Mouse (Mus musculus): ENCODE measurements around the gene Capn11. TPM values are rescaled to one million over a fixed set of nuclear protein-coding genes. Genes with fewer than 3 reads are reported as not detected.

The Capn11 gene
- polyA plus RNA-seq, 1 experiment, result not detected

- Histone ChIP-seq H3K4me1 (ENCODE audit: control insufficient read depth, insufficient read depth, low read length) (peaks cover 18% of the 10 kb centered on the region), H3K27ac (ENCODE audit: insufficient read depth, low read depth, low read length) (peak within 1 kb of the TSS; percentile 75), H3K4me3 (ENCODE audit: insufficient read depth, low read depth, low read length) (peak within 1 kb of the TSS; percentile 95)
- TF ChIP-seq CTCF (IDR thresholded peaks at IDR 0.05; ENCODE audit: insufficient read depth, low read depth, low read length), result no peak
- peak; percentile 64 for TF ChIP-seq POLR2A (IDR thresholded peaks at IDR 0.05; ENCODE audit: insufficient read depth, low read depth, low read length)
- WGBS, result 1% methylated on average over 47 of the region's 50 CpGs
Measured at GRCm38 (mm10) chr17:45686093-45686619, 27.0 kb upstream of the Capn11 start, which contains the start of gene Mrpl14. Gene Mrpl14 (plus strand): TSS chr17:45686322.

DNA sequence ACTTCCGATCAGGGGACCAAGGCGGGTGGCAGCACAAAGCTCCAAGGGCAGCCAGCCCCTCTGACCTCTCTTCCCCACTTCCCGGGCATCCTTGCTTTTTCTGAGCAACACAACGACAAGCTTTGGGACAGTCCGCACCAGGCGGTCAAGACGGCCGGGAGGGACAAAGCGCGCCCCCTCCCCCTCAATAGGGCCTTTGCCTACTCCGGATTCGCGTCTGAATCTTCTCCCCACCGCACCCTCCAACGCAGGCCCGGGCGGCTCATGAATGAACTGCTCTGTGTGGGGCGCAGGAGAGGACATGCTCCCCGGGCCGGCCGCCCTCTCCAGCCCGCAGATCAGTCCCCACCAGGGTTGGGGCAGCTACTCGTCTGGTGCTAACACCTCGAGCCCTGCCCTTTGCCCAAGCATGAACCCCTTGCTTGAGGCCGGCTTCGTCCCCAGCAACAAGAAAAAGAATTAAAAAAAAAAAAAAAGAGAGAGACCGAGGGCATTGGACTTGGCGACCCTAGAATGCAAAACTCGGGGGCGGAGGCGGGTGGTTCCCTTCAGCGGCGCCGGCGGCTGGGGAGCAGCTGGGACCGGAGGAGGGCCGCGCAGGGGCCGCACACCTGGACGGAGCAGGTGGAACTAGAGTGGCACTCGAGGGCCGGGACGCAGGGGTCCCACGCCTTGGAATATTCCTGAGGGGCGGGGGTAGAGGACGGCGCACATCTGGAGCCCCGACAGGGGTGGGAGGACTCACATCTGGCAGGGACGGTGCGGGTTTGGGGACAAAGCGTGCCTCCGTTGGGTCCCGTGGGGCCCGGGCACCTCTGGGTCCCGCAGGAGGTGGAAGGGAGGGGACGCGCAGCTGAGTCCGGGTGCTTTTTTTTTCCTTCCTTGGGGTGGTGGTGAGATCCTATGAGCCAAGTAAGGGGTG is 26.3 kb upstream of the Capn11 start:
- under 1% methylated on average over 58 of the region's 58 CpGs for WGBS

GRCm38 (mm10) chr17:45684667-45685131 is 25.6 kb upstream of the Capn11 start:
- WGBS, result 25% methylated on average over 14 of the region's 14 CpGs

More for the DNA sequence above, 26.3 kb upstream of the Capn11 start:
- H3K27ac ChIP-seq (ENCODE audit: insufficient read depth, low read depth, low read length), result peak overlapping the region; percentile 75
- peak overlapping the region; percentile 95 for H3K4me3 ChIP-seq (ENCODE audit: insufficient read depth, low read depth, low read length)
- H3K4me1 ChIP-seq (ENCODE audit: control insufficient read depth, insufficient read depth, low read length), result peaks cover 24% of the 10 kb centered on the region
- TF ChIP-seq CTCF (IDR thresholded peaks at IDR 0.05; ENCODE audit: insufficient read depth, low read depth, low read length) (no peak), POLR2A (IDR thresholded peaks at IDR 0.05; ENCODE audit: insufficient read depth, low read depth, low read length) (no peak)

DNA sequence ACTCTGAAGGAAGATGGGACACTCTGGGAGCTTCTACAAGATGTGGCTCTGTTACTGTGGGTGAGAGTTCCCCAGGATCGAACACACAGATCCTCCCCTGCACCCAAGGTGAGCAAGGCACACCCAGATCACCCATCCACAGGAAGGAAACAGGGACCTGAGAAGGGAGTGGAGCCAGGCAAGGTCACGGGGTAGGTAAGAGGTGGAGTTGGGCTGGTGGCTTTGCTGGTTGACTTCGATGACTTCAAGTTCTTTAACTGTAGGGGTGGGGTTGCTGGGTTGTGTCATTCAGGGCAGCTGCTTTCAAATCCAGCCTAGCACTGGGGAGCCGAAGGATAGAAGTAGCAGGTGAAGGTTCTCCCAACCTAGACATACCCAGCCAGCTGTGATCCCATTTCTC is 23.7 kb upstream of the Capn11 start:
- peaks cover 28% of the 10 kb centered on the region for H3K4me1 ChIP-seq (ENCODE audit: control insufficient read depth, insufficient read depth, low read length)
- H3K27ac ChIP-seq (ENCODE audit: insufficient read depth, low read depth, low read length), result no peak overlapping the region
- H3K4me3 ChIP-seq (ENCODE audit: insufficient read depth, low read depth, low read length), result no peak overlapping the region
- TF ChIP-seq CTCF (IDR thresholded peaks at IDR 0.05; ENCODE audit: insufficient read depth, low read depth, low read length) (no peak), POLR2A (IDR thresholded peaks at IDR 0.05; ENCODE audit: insufficient read depth, low read depth, low read length) (no peak)
- 93% methylated on average over 4 of the region's 4 CpGs for WGBS

More at GRCm38 (mm10) chr17:45684667-45685131, 25.6 kb upstream of the Capn11 start:
- TF ChIP-seq CTCF (IDR thresholded peaks at IDR 0.05; ENCODE audit: insufficient read depth, low read depth, low read length) (no peak), POLR2A (IDR thresholded peaks at IDR 0.05; ENCODE audit: insufficient read depth, low read depth, low read length) (no peak)
- Histone ChIP-seq H3K4me1 (ENCODE audit: control insufficient read depth, insufficient read depth, low read length) (peaks cover 26% of the 10 kb centered on the region), H3K27ac (ENCODE audit: insufficient read depth, low read depth, low read length) (peak overlapping the region; percentile 39), H3K4me3 (ENCODE audit: insufficient read depth, low read depth, low read length) (peak overlapping the region; percentile 95)

GRCm38 (mm10) chr17:45681588-45681987 is 22.5 kb upstream of the Capn11 start:
- Histone ChIP-seq H3K27ac (ENCODE audit: insufficient read depth, low read depth, low read length) (no peak overlapping the region), H3K4me1 (ENCODE audit: control insufficient read depth, insufficient read depth, low read length) (peaks cover 24% of the 10 kb centered on the region), H3K4me3 (ENCODE audit: insufficient read depth, low read depth, low read length) (no peak overlapping the region)
- WGBS, result 95% methylated on average over 1 of the region's 1 CpGs
- TF ChIP-seq CTCF (IDR thresholded peaks at IDR 0.05; ENCODE audit: insufficient read depth, low read depth, low read length), result no peak
- TF ChIP-seq POLR2A (IDR thresholded peaks at IDR 0.05; ENCODE audit: insufficient read depth, low read depth, low read length), result no peak

DNA sequence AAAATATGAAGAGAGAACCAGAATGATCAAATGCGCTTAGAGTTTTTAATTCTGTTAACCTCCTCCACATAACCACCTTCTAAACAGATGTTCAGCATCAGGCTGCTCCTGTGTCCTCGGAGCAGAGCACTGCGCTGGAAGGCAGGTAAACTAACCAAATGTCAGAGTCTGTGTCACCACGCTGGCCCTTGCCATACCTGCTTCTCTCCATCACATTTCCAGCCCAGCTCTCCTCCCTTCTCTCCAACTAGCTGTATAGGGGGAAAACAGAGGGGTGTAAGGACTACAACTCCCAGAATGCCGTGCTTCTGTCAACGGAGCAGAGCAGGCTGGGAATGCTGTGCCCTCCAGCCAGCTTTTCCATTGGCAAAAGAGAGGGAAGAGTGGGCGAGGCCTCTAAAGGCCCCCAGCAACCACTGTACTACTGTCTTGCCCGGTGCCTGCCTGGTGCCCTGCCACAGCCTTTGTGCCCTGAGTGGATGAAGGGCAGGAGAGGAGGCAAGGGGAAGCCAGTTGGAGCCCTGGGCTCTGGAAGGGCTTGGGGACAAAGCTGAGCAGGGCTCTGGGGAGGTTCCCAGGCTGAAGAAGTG is 21.4 kb upstream of the Capn11 start:
- TF ChIP-seq CTCF (IDR thresholded peaks at IDR 0.05; ENCODE audit: insufficient read depth, low read depth, low read length) (no peak), POLR2A (IDR thresholded peaks at IDR 0.05; ENCODE audit: insufficient read depth, low read depth, low read length) (no peak)
- H3K4me1 ChIP-seq (ENCODE audit: control insufficient read depth, insufficient read depth, low read length), result peaks cover 24% of the 10 kb centered on the region
- H3K27ac ChIP-seq (ENCODE audit: insufficient read depth, low read depth, low read length), result peak overlapping the region; percentile 74
- peak overlapping the region; percentile 41 for H3K4me3 ChIP-seq (ENCODE audit: insufficient read depth, low read depth, low read length)
- 40% methylated on average over 8 of the region's 8 CpGs for WGBS

DNA sequence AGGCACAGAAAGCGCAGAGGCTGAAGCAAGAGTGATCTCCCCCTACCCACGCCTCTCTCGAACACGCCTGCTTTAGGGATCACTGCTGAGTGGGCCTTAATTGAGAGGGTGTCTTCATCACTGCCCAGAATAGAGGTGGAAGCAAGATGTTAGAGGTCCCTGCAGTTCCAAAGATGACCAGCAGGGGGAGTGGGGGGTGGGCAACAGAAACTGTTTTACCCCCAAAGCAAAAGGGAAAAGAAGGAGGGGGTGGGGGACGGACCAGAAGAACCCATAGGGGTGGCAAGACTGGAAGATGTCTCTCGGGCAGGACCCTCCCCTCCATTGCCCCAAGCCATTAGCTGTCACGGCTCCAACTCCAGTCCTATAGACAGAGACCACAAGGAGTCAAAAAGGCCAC is 19.0 kb upstream of the Capn11 start:
- H3K4me1 ChIP-seq (ENCODE audit: control insufficient read depth, insufficient read depth, low read length), result peaks cover 14% of the 10 kb centered on the region
- no peak overlapping the region for H3K4me3 ChIP-seq (ENCODE audit: insufficient read depth, low read depth, low read length)
- 22% methylated on average over 7 of the region's 7 CpGs for WGBS
- no peak overlapping the region for H3K27ac ChIP-seq (ENCODE audit: insufficient read depth, low read depth, low read length)
- TF ChIP-seq POLR2A (IDR thresholded peaks at IDR 0.05; ENCODE audit: insufficient read depth, low read depth, low read length), result no peak
- TF ChIP-seq CTCF (IDR thresholded peaks at IDR 0.05; ENCODE audit: insufficient read depth, low read depth, low read length), result peak; percentile 60

DNA sequence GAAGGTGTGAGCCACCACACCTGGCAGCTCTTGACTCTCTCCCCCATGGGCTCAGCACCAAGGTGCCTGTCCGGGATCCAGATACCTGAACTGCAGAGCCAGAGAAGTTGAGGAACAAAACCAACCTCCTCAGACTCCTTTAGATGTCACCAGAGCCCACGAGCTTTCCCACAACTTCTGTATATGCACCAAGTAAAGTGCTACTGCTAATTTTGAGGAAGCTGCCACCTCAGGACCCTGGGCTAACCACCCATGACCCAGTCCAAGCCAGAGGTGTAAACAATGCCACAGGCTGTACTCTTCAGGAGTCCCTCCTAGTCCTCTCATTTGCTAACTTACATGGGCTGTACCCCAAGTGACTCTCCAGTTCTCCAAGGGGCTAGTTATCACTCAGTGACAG is 13.5 kb upstream of the Capn11 start:
- 90% methylated on average over 2 of the region's 2 CpGs for WGBS
- no peak overlapping the region for H3K27ac ChIP-seq (ENCODE audit: insufficient read depth, low read depth, low read length)
- TF ChIP-seq POLR2A (IDR thresholded peaks at IDR 0.05; ENCODE audit: insufficient read depth, low read depth, low read length), result no peak
- no peak for TF ChIP-seq CTCF (IDR thresholded peaks at IDR 0.05; ENCODE audit: insufficient read depth, low read depth, low read length)
- no peak overlapping the region for H3K4me3 ChIP-seq (ENCODE audit: insufficient read depth, low read depth, low read length)
- H3K4me1 ChIP-seq (ENCODE audit: control insufficient read depth, insufficient read depth, low read length), result no peaks in the 10 kb centered on the region

All from olfactory bulb, adult 2 months (tissue).